Mouse (Mus musculus) CH12.LX (cell line): Measurements from ENCODE around the gene Fn3k. TPM values are rescaled to one million over a fixed set of nuclear protein-coding genes. Genes with fewer than 3 reads are reported as not detected.

Source experiments
- DNase-seq: peaks from one replicate; pipeline ENCODE4 v3.0.0-alpha.2; 2013; ENCODE audit errors: extremely low read depth
- H3K27ac ChIP-seq: 2 replicates; pipeline ENCODE4 v1.5.1; 2012; ENCODE audit warnings: low read depth, mild to moderate bottlenecking, control low read depth, moderate library complexity; ENCODE audit not compliant: insufficient read depth
- H3K27me3 ChIP-seq: replicated peaks from 2 replicates; pipeline ENCODE3; 2012; ENCODE audit warnings: inconsistent platforms
- H3K36me3 ChIP-seq, 2 experiments: replicated peaks in 1 of 2; 2 replicates each; pipeline versions ENCODE3 to v1.6.1; 2012; ENCODE audit warnings: inconsistent platforms in 1 of 2, low read length in 1 of 2, mild to moderate bottlenecking in 1 of 2, mixed read lengths in 1 of 2, moderate library complexity in 1 of 2; ENCODE audit not compliant: control insufficient read depth in 1 of 2, insufficient read depth in 1 of 2
- H3K4me1 ChIP-seq, 2 experiments: 2 replicates each; pipeline ENCODE4 v1.6.1; 2012; ENCODE audit warnings: inconsistent platforms in 1 of 2, moderate library complexity in 1 of 2; ENCODE audit not compliant: insufficient read depth in 2 of 2, control insufficient read depth in 1 of 2
- H3K4me2 ChIP-seq: 2 replicates; pipeline ENCODE4 v1.6.1; 2012; ENCODE audit warnings: low read depth, mild to moderate bottlenecking, control low read depth; ENCODE audit not compliant: poor library complexity, insufficient read depth, severe bottlenecking
- H3K4me3 ChIP-seq, 3 experiments: fragments of 150-350 bp in 1 of 3; sonication (generic) in 1 of 3; replicated peaks in 1 of 3; 2 replicates each; pipeline versions ENCODE3 to v1.5.1; 2011 to 2012; ENCODE audit warnings: low read depth in 2 of 3, low read length in 2 of 3, mild to moderate bottlenecking in 2 of 3, moderate library complexity in 2 of 3, control low read depth in 1 of 3, improper control_type of control experiment in 1 of 3, inconsistent platforms in 1 of 3, mixed read lengths in 1 of 3; ENCODE audit not compliant: poor library complexity in 1 of 3
- H3K79me2 ChIP-seq: replicated peaks from 2 replicates; pipeline ENCODE4 v1.6.1; 2012; ENCODE audit warnings: mild to moderate bottlenecking, moderate library complexity; ENCODE audit not compliant: control insufficient read depth, poor library complexity, insufficient read depth, severe bottlenecking; ENCODE audit errors: extremely low read depth
- H3K9ac ChIP-seq: 2 replicates; pipeline ENCODE4 v1.6.1; 2012; ENCODE audit warnings: low read depth, mild to moderate bottlenecking, control low read depth, moderate library complexity; ENCODE audit not compliant: insufficient read depth
- H3K9me3 ChIP-seq: replicated peaks from 2 replicates; pipeline ENCODE3; 2012; ENCODE audit warnings: low read length, inconsistent platforms, mixed read lengths
- CTCF ChIP-seq, 2 experiments: IDR thresholded peaks in 1 of 2; conservative IDR thresholded peaks in 1 of 2; 2 replicates each; pipeline ENCODE4 v1.5.1; 2011 to 2012; ENCODE audit warnings: low read depth in 2 of 2, low read length in 2 of 2, improper control_type of control experiment in 1 of 2, inconsistent platforms in 1 of 2, mild to moderate bottlenecking in 1 of 2, moderate library complexity in 1 of 2
- ELF1 ChIP-seq: IDR thresholded peaks from 2 replicates; pipeline ENCODE4 v1.6.1; 2014; ENCODE audit warnings: low read depth, mild to moderate bottlenecking, inconsistent platforms, low read length, improper control_type of control experiment
- GABPA ChIP-seq: IDR thresholded peaks from 2 replicates; pipeline ENCODE4 v1.6.1; 2012; ENCODE audit warnings: low read depth, low read length, improper control_type of control experiment, inconsistent platforms; ENCODE audit not compliant: insufficient replicate concordance
- KAT2A ChIP-seq: IDR thresholded peaks from 2 replicates; pipeline ENCODE4 v1.6.1; 2012; ENCODE audit warnings: low read length, improper control_type of control experiment, inconsistent platforms; ENCODE audit not compliant: insufficient replicate concordance
- MAX ChIP-seq: IDR thresholded peaks from 2 replicates; pipeline ENCODE4 v1.6.1; 2011; ENCODE audit warnings: low read length, improper control_type of control experiment
- MYC ChIP-seq: IDR thresholded peaks from 2 replicates; pipeline ENCODE4 v1.6.1; 2011; ENCODE audit warnings: low read depth, mild to moderate bottlenecking, improper control_type of control experiment, low read length
- NELFE ChIP-seq: IDR thresholded peaks from 2 replicates; pipeline ENCODE4 v1.6.1; 2011; ENCODE audit warnings: low read depth, low read length, improper control_type of control experiment
- SIN3A ChIP-seq: IDR thresholded peaks from 2 replicates; pipeline ENCODE4 v1.6.1; 2012; ENCODE audit warnings: low read length, improper control_type of control experiment, inconsistent platforms
- SMC3 ChIP-seq: IDR thresholded peaks from 2 replicates; pipeline ENCODE4 v1.6.1; 2011; ENCODE audit warnings: low read depth, low read length, improper control_type of control experiment
- TCF12 ChIP-seq: IDR thresholded peaks from 2 replicates; pipeline ENCODE4 v1.6.1; 2014; ENCODE audit warnings: low read depth, mild to moderate bottlenecking, inconsistent platforms, low read length, improper control_type of control experiment
- USF2 ChIP-seq: conservative IDR thresholded peaks from 2 replicates; pipeline ENCODE4 v1.6.1; 2011; ENCODE audit warnings: low read depth, low read length, improper control_type of control experiment
- ZNF384 ChIP-seq: IDR thresholded peaks from 2 replicates; pipeline ENCODE4 v1.6.1; 2012; ENCODE audit warnings: low read depth, low read length, improper control_type of control experiment, inconsistent platforms
- dilution Hi-C: fragments of 300-500 bp; cut with MboI; formaldehyde crosslinking; loops from 2 replicates; pipeline ENCODE4 v1.14.3; 2020; ENCODE audit warnings: low sequenced_read_pairs; ENCODE audit not compliant: extremely low pct_unique_long_range_greater_than_20kb, extremely low pct_ligation_motif_present
- in situ Hi-C: fragments of 300-500 bp; cut with MboI; formaldehyde crosslinking; loops from 3 replicates; pipeline ENCODE4 v1.14.3; 2019; ENCODE audit warnings: low sequenced_read_pairs, low pct_ligation_motif_present, low pct_unique_long_range_greater_than_20kb, mixed read lengths
- polyA plus RNA-seq: library from polyadenylated mRNA; unstranded; fragments of >175 nt; gene quantifications from 2 replicates; pipeline ENCODE4 v1.2.1, GENCODE M21; 2012; ENCODE audit warnings: low read depth; ENCODE audit not compliant: insufficient read length
- total RNA-seq, 2 experiments: library from RNA; depleted of rRNA; stranded (reverse); fragments of 300-350 nt in 1 of 2; fragments of >200 nt in 1 of 2; gene quantifications; 2 replicates each; pipeline ENCODE4 v1.2.3; 2012 to 2014

The Fn3k gene
- total and polyA plus RNA-seq, 3 experiments: 0.04 TPM; not detected in 2

DNA sequence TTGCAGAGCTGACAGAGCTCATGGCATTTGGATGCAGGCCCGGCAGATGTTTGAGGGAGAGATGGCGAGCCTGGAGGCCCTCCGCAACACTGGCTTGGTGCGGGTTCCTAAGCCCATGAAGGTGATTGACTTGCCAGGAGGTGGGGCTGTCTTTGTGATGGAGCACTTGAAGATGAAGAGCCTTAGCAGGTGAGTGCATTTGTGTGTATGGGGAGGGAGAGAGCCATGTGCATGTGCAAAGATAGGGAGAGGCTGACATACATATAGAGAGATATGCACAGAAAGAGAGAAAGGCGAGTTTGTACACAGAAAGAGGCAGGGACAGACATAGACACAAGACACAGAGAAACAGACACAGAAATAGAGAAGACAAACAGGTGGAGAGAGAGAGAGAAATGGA lies 2.5 kb downstream of the Fn3k start:
- H3K9me3 ChIP-seq: no peaks in the 10 kb centered on the region
- dilution Hi-C loops: no loop called here
- DNase-seq: no peak
- H3K36me3 ChIP-seq: peaks cover 0 to 3% of the 10 kb centered on the region in 2 experiments
- in situ Hi-C loops: no loop called here
- no peaks in the 10 kb centered on the region for H3K79me2 ChIP-seq
- H3K4me2 ChIP-seq: no peak overlapping the region
- no peak overlapping the region for H3K27ac ChIP-seq
- H3K4me1 ChIP-seq: peaks cover 0 to 7% of the 10 kb centered on the region in 2 experiments; a peak in 2 of 4 replicates
- H3K27me3 ChIP-seq: peaks cover 13% of the 10 kb centered on the region
- no peak for TF ChIP-seq SMC3
- TF ChIP-seq ZNF384: no peak
- TF ChIP-seq GABPA: no peak
- no peak for TF ChIP-seq CTCF (conservative IDR thresholded peaks at IDR 0.05 in 1 of 2, IDR thresholded peaks at IDR 0.05 in 1 of 2; ENCODE audit: low read depth in 2 of 2, low read length in 2 of 2)
- no peak for TF ChIP-seq USF2
- TF ChIP-seq MAX: no peak
- H3K9ac ChIP-seq: no peak overlapping the region
- H3K4me3 ChIP-seq: no peak overlapping the region

GRCm38 (mm10) chr11:121439686-121440292 lies 5.1 kb downstream of the Fn3k start:
- H3K36me3 ChIP-seq: no peaks in the 10 kb centered on the region
- no peaks in the 10 kb centered on the region for H3K9me3 ChIP-seq
- no peak overlapping the region for H3K27ac ChIP-seq
- no peak overlapping the region for H3K4me2 ChIP-seq
- in situ Hi-C loops: no loop called here
- DNase-seq: no peak
- no peak overlapping the region for H3K9ac ChIP-seq
- no peak overlapping the region for H3K4me3 ChIP-seq
- no peak for TF ChIP-seq USF2
- TF ChIP-seq NELFE: no peak
- dilution Hi-C loops: no loop called here
- no peaks in the 10 kb centered on the region for H3K79me2 ChIP-seq
- peaks cover 0 to 2% of the 10 kb centered on the region in 2 experiments; a peak in 1 of 4 replicates for H3K4me1 ChIP-seq
- H3K27me3 ChIP-seq: peaks cover 32% of the 10 kb centered on the region

GRCm38 (mm10) chr11:121441653-121442052 lies 6.9 kb downstream of the Fn3k start:
- H3K27me3 ChIP-seq: peaks cover 44% of the 10 kb centered on the region
- H3K27ac ChIP-seq: no peak overlapping the region
- dilution Hi-C loops: no loop called here
- no peaks in the 10 kb centered on the region for H3K9me3 ChIP-seq
- no peaks in the 10 kb centered on the region for H3K4me1 ChIP-seq
- in situ Hi-C loops: no loop called here
- no peaks in the 10 kb centered on the region for H3K36me3 ChIP-seq
- H3K4me3 ChIP-seq: no peak overlapping the region
- no peak overlapping the region for H3K9ac ChIP-seq
- TF ChIP-seq TCF12 (no peak), GABPA (no peak), ELF1 (no peak), MYC (no peak), SIN3A (no peak), KAT2A (no peak)
- TF ChIP-seq, all 38 proteins: peak for 0
- H3K79me2 ChIP-seq: no peaks in the 10 kb centered on the region
- no peak for DNase-seq
- no peak overlapping the region for H3K4me2 ChIP-seq
